Mouse (Mus musculus): Measurements from ENCODE around the gene Wnk2.
A peak's percentile ranks its signal among the peaks of the same experiment; 100 is the strongest.

Gene Wnk2

GRCm38 (mm10) chr13:49175509-49175908, 27.7 kb upstream of the Wnk2 start:
- no peak for DNase-seq

DNA sequence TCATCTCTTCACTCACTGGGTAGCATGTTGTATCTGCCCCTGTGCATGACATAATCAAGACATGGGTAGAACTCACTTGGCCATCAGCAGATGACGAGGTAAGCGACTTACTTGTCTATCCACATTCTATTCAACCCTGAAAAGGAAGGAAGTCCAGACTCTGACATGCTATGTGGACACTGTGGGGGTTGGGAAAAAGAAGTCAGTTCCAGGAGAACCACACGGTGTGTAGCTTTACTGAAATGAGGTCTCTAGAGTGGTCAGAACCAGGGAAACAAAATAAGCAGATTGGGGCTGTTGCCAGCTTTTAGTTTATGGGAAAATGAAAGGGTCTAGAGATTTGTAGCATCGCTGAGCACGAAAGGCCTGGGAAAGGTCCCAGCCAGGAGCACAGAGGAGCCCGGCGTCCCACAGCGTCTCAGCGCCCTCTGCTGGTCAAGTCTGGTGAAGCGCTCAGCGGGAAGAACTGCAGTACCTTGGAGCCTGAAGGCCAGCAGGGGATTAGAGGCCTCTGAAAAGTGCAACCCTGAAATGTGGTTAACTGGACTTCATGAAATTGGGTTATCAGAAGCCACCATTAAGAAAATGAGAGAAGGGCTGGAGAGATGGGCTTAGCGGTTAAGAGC, 25.3 kb upstream of the Wnk2 start:
- peak; percentile 92 for DNase-seq

DNA sequence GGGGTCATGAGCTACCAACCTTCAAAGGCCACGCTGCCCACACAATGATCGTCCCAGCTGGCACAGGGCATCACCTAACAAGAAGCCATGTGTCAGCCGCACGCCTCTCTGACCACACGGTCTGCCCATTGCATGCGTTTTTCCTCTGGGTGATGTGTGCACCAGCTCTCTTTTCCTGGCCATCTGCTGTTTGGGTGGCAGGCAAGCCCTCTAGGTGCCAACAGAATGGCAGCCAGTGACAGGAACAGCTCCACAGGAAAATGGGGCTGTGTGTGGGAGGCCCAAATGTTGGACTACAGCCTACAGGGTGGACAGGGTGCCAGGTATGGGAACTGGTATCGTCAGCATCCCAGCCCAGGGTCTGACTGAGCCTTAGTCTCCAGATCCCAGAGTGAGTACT, 24.5 kb upstream of the Wnk2 start:
- DNase-seq: peak; percentile 91

- DNase-seq: peak; percentile 48
Measured at GRCm38 (mm10) chr13:49171729-49172128, 23.9 kb upstream of the Wnk2 start.

DNA sequence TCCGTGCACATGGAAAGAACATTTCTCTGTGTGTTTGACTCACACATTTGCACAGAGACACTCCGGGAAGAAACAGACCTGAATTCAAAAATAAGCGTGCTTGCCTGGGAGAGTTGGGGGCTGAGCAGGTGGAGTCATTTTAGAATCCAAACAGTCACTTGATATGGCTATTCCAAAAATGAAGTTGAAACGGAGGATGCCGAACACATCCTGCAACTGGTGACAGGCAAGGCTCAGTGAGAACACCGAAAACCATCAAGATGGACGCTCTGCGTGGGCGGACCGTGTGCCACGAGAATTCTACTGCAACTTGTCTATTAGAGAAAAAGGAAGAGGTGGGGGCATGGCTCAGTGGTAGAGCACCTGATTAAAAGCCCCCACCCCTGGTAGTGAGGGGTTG, 22.8 kb upstream of the Wnk2 start:
- DNase-seq: no peak

DNA sequence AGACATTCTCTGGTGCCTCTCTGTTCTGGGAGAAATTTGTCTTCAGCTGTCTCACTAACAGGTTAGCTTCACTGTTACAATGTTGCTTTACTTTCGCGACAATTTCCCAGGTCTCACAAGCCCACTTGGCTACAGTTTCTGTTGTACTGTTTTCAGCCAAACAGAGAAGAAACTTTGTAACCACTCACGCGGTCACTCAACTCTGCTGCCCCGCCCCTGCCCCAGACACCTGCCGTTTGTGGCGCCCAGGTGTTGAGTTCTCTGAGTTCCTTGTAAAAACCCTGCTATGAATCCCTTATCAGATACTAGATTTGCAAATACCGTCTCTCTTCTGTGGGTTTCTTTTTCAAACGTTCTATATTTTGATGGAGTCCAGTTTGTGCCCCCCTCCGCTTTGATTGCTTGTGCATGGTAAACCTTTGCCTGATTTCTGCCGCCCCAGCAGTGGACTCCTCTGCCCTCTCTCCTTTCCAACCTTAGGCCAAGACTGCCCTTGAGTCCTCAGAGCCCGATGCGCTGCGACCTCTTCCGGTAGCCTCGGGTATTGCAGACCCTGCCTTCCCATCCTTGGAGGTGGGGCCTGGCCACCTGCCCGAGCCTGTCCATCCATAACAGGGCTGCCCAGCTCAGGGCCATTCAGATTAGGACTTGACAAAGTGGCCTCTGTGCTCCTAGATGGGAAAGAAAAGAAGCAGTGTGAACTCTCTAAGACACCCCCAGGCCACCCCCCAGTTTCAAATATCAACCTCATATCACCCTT, 21.8 kb upstream of the Wnk2 start:
- peak; percentile 97 for DNase-seq

DNA sequence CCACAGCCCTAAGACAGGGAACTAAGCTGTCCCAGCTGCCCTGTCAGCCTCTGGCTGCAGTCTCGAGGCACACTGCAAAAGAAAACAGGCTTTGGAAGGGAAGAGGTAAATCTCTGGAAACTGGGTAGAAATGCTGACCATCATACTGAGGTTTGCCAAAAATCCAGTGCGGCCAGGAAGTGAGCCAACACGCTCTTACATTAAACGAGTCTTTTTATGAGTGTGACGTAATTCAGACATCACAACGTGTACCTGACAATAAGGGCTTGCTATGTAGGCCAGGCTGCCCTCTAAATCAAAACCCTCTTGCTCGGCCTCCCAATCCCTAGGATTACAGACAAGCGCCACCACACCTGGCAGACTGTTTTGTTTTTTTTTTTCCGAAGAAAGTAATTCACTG, 19.3 kb upstream of the Wnk2 start:
- no peak for DNase-seq

GRCm38 (mm10) chr13:49163645-49164044, 15.8 kb upstream of the Wnk2 start:
- DNase-seq: no peak

- DNase-seq: no peak
Measured at GRCm38 (mm10) chr13:49162722-49163121, 14.9 kb upstream of the Wnk2 start.

- DNase-seq: no peak
Measured at GRCm38 (mm10) chr13:49161236-49161635, 13.4 kb upstream of the Wnk2 start.

DNA sequence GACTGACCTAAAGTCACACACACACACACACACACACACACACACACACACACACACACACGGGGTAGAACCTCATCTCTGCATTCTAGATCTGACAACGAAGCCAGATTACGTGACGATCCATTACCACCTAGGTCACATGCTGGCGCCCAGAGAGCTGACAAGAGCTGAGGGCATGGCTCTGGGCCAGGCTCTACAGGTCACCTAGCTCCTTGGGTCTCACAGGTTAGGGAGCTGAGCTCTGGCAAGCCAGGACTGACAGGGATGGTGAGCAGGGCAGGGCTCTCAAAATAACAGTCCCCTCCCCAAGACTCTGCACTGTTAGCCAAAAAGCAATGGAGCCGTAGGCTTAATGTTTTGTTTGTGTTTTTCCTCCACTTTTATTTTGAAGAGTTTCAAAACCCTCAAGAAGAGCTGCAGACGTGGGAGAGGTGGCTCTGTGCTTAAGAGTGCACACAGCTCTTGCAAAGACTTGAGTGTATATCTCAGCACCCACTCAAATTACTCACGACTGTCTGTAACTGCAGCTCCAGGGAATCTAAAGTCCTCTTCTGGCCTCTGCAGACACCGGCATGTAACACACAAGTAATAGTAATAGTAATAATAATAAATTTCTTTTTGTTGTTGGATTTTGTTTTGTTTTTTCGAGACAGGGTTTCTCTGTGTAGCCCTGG, 10.4 kb upstream of the Wnk2 start:
- DNase-seq: no peak

- no peak for DNase-seq
Measured at GRCm38 (mm10) chr13:49156645-49157044, 8.8 kb upstream of the Wnk2 start.

GRCm38 (mm10) chr13:49154621-49155020, 6.8 kb upstream of the Wnk2 start:
- no peak for DNase-seq

DNA sequence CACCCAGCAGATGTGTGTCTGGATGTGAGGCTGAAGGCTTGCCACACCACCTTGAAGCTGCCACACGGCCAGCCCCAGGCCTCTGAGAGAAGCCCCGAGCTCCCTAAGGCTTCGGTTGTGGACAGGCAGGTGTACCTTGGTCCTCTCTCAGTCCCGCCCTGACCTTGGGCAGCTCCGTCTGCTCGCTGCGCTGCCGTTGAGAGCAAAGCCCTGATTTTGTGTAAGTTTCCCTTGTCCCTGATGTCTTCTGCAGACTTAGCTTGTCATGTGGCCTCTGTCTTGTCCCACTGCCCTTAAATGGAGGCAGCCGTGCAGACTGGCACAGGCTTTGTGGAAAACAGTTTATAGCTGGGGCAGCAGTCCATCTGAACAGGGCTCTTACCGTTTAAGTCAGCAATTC, 6.2 kb upstream of the Wnk2 start:
- no peak for DNase-seq

GRCm38 (mm10) chr13:49148687-49149086, 873 bp upstream of the Wnk2 start:
- peak; percentile 55 for DNase-seq

DNA sequence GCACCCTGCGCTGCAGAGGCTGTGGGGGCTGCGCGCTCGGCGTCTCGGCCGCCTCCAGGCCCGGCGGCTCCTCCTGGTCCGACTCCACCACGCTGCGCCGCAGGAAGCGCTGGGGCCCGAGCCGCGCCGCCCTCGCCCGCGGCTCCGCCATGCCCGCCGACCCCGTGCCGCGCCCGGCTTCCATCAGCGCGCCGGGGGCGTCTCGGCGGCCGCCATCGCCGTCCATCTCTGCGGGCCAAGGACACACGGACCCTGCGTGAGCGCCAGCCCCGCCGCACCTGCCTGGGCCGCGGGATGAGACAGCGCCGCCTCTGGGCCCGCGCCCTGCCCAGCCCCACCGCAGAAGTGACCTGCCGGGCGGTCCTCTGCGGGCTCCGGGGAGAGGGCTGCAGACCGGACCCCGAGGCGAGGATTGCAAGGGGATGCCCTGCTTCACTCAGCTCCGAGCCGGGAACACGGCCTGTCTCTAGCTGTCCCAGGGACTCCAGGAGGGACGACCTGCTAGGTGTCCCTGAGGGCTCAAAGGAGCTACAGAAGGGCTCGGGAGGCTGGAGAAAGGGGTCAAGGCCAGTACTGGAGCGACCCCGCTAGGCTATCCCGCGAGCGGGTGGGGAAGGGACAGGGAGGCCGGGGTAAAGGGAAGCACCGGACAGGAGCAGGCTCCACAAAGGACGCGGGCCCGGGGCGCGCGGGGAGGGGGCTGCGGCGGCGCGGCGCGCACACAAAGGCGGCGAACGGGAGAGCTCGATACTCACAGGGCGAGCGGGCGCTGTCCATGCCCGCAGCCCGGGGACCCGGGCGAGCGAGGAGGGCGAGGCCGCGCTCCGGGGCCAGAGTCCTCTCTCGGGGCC, 582 bp downstream of the Wnk2 start:
- DNase-seq: peak; percentile 72

GRCm38 (mm10) chr13:49146698-49147006, 1.2 kb downstream of the Wnk2 start:
- DNase-seq: no peak

DNA sequence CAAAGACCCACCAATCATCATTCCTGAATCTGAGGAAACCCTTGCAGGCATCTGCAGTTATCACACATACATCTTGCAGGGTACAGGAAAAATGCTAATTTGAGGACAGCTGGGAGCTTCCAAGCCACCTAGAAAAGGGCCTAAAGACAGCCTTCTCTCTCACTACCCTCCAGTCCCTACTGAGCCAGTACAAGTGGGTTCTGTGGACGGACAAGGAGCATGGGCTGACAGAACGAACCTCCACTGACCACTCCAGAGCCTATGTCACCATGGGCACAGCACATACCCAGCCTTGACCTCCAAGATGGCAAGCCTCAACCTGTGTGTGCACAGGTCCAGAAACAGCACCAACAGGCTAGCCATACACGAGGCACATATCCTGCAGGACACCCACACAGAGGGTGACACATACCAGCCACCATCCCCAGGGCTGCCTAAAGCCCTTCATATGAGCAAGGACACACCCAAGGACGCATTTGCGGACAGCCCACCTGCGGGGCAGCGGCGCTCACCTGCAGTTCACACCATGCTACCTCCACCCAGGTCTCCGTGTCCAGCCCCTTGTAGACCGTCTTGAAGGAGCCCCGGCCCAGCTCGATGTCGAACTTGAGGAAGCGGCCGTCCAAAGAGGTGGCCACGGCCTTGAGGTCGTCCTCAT, 1.6 kb downstream of the Wnk2 start:
- peak; percentile 55 for DNase-seq

DNA sequence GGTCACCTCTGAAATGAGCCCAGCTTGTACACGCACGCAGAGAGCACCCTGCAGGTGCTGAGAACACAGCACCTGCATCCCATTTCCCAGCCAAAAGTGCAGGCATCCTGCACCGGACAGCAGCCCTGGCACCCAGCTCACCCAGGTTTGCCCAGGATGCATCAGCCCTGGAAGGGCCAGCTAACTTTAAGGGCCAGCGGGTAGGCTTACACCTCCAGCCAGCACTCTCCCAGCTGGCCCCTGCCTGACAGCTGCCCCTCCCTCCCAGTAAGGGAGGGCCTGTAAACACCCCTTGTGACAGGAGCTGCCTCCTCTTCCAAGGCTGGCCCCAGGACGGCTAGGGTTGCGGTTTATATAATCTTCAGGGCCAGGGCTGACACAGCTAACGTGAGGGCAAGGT, 2.4 kb downstream of the Wnk2 start:
- DNase-seq: peak; percentile 80

GRCm38 (mm10) chr13:49144451-49144850, 3.4 kb downstream of the Wnk2 start:
- peak; percentile 86 for DNase-seq

- DNase-seq: no peak
Measured at GRCm38 (mm10) chr13:49143323-49143722, 4.5 kb downstream of the Wnk2 start.

GRCm38 (mm10) chr13:49142396-49142795, 5.4 kb downstream of the Wnk2 start:
- no peak for DNase-seq

- DNase-seq: no peak
Measured at GRCm38 (mm10) chr13:49140567-49140966, 7.2 kb downstream of the Wnk2 start.
